Mouse (Mus musculus) embryonic facial prominence, embryonic 14.5 days (tissue): ENCODE data around the gene 6430531B16Rik. TPM values are rescaled to one million over a fixed set of nuclear protein-coding genes. Genes with fewer than 3 reads are reported as not detected.

ENCODE experiments used
- ATAC-seq: fragments of 200-750 bp; cut with Nextera tagmentation; 2 replicates; pipeline ENCODE4 v1.8.0; 2017; ENCODE audit warnings: low read depth, moderate number of reproducible peaks, moderate TSS enrichment
- DNase-seq: peaks from one replicate; pipeline ENCODE4 v3.0.0-alpha.2; 2015; ENCODE audit warnings: low spot score
- H3K27ac ChIP-seq: fragments of 300-500 bp; sonication (generic); replicated peaks from 2 replicates; pipeline ENCODE4 v1.5.1; 2014; ENCODE audit warnings: low read depth, mild to moderate bottlenecking, low read length, moderate library complexity
- H3K27me3 ChIP-seq: fragments of 300-500 bp; sonication (generic); replicated peaks from 2 replicates; pipeline ENCODE4 v1.6.1; 2014; ENCODE audit warnings: low read length; ENCODE audit not compliant: control insufficient read depth, insufficient read depth
- H3K36me3 ChIP-seq: fragments of 300-500 bp; sonication (generic); 2 replicates; pipeline ENCODE4 v1.6.1; 2014; ENCODE audit warnings: low read length, mixed read lengths; ENCODE audit not compliant: control insufficient read depth, insufficient read depth
- H3K4me1 ChIP-seq: fragments of 300-500 bp; sonication (generic); 2 replicates; pipeline ENCODE4 v1.6.1; 2014; ENCODE audit warnings: antibody characterized with exemption, low read length; ENCODE audit not compliant: control insufficient read depth, insufficient read depth
- H3K4me2 ChIP-seq: fragments of 300-500 bp; sonication (generic); 2 replicates; pipeline ENCODE4 v1.6.1; 2014; ENCODE audit warnings: low read depth, mild to moderate bottlenecking, low read length, moderate library complexity, mixed read lengths
- H3K4me3 ChIP-seq: fragments of 300-500 bp; sonication (generic); 2 replicates; pipeline ENCODE4 v1.5.1; 2014; ENCODE audit warnings: low read depth, mild to moderate bottlenecking, low read length
- H3K9ac ChIP-seq: fragments of 300-500 bp; sonication (generic); 2 replicates; pipeline ENCODE4 v1.6.1; 2014; ENCODE audit warnings: low read depth, mild to moderate bottlenecking, low read length, moderate library complexity, mixed read lengths
- H3K9me3 ChIP-seq: fragments of 300-500 bp; sonication (generic); 2 replicates; pipeline ENCODE4 v1.6.1; 2016; ENCODE audit warnings: low read length; ENCODE audit not compliant: control insufficient read depth
- WGBS: fragments of 180-500 bp; shearing (Covaris S2); extraction: QIAGEN DNeasy Blood & Tissue Kit; methylation state at CpG from one replicate; pipeline ENCODE4 v1.1.7; 2014; 5-methylcytosine and 5-hydroxymethylcytosine counted together
- polyA plus RNA-seq: library from polyadenylated mRNA; unstranded; fragments of >200 nt; fragmentation: Nextera tagmentation; extraction: Ambion mirVana; gene quantifications from 2 replicates; pipeline ENCODE4 v1.2.1, GENCODE M21; 2014

Gene 6430531B16Rik
- polyA plus RNA-seq, 1 experiment from 2014 or later: 2.4 TPM

DNA sequence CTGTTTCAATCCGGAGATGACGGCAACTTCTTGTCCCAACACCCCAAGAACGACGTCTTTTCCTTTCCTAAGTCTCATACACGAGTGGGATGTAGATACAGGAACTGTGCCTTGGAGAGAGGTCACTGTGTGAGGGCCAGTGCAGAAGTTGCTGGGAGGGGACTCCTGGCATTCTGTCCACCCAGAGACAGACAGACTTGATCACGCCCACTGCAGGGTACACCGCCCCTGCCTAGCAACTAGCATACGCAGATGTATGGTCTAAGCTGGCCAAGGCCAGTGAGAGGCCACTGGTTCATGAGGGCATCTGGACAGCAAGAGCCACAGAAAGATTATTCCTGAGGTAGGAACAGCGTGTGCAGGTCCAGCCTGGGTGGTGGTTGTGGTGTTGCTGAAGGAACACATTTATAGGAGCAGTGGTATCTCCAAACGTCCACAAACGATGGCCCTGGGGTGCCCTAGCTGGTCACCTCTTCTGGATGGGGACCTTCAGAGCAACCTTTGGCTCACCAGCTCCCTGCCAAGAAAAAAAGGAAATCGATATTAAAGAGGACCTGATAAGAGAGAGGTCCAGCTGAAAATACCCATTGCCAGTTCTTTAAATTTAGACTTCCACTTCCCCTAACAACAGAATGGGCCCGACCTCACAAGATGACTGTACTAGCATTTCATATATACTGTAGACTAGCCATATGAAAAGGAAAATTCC, 610 bp upstream of the 6430531B16Rik start:
- peak overlapping the region; percentile 87 for H3K4me2 ChIP-seq
- 40% methylated on average over 13 of the region's 13 CpGs for WGBS
- ATAC-seq (no peak), DNase-seq (no peak)
- H3K4me3 ChIP-seq: peak overlapping the region; percentile 55
- no peak overlapping the region for H3K27ac ChIP-seq
- H3K9me3 ChIP-seq: no peaks in the 10 kb centered on the region
- no peaks in the 10 kb centered on the region for H3K27me3 ChIP-seq
- H3K9ac ChIP-seq: peak overlapping the region; percentile 71
- H3K36me3 ChIP-seq: no peaks in the 10 kb centered on the region
- peaks cover 10% of the 10 kb centered on the region for H3K4me1 ChIP-seq

DNA sequence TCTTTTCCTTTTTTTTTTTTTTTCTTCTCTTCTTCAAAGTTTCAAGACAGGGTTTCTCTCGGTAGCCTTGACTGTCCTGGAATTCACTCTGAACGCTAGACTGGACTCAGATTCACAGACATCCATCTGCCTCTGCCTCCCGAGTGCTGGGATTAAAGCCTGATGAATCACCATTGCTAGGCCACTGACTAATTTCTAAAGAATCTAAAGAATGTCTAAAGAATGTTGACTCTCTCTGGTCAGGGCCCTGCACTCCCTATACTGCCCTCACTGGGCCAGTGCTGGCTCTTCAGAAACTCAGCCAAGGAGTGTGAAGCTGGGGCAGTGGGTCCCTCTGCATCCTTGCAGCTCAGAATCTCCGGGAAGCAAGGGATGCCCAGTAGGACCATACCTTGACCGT, 3.1 kb downstream of the 6430531B16Rik start:
- WGBS: 46% methylated on average over 5 of the region's 5 CpGs
- Histone ChIP-seq H3K4me3 (no peak overlapping the region), H3K27me3 (no peaks in the 10 kb centered on the region), H3K36me3 (no peaks in the 10 kb centered on the region), H3K9ac (no peak overlapping the region), H3K27ac (no peak overlapping the region), H3K4me2 (no peak overlapping the region), H3K9me3 (no peaks in the 10 kb centered on the region), H3K4me1 (peaks cover 10% of the 10 kb centered on the region)
- no peak for DNase-seq
- ATAC-seq: no peak

- ATAC-seq (no peak), DNase-seq (no peak)
- peaks cover 9% of the 10 kb centered on the region for H3K4me1 ChIP-seq
- no peak overlapping the region for H3K4me3 ChIP-seq
- 86% methylated on average over 10 of the region's 10 CpGs for WGBS
- no peaks in the 10 kb centered on the region for H3K9me3 ChIP-seq
- no peak overlapping the region for H3K9ac ChIP-seq
- H3K27me3 ChIP-seq: no peaks in the 10 kb centered on the region
- no peak overlapping the region for H3K27ac ChIP-seq
- H3K36me3 ChIP-seq: no peaks in the 10 kb centered on the region
- H3K4me2 ChIP-seq: no peak overlapping the region
Observed at GRCm38 (mm10) chr7:139974307-139974706, 4.2 kb downstream of the 6430531B16Rik start.

DNA sequence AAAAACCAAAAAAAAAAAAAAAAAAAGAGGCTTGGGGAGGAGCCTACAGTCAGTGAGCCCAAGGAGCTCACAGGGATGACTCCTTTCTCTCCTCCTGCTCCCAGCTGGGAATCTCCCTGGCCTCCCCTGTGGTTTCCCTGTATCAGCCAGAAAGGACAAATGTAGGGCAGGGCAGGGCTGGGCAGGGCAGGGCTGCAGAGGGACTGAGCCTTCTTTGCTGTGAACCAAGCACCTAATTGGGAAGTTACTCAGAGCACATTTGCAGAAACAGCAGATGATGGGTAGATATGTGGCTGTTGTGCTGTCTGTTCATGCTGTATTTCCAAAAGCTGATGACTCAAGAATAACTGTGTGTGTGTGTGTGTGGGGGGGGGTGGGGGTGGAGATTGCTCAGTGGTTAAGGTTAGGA, 5.6 kb downstream of the 6430531B16Rik start:
- DNase-seq: no peak
- ATAC-seq: no peak
- Histone ChIP-seq H3K27ac (no peak overlapping the region), H3K9me3 (no peaks in the 10 kb centered on the region), H3K36me3 (no peaks in the 10 kb centered on the region), H3K4me3 (no peak overlapping the region), H3K27me3 (no peaks in the 10 kb centered on the region), H3K4me2 (no peak overlapping the region), H3K9ac (no peak overlapping the region), H3K4me1 (peaks cover under 1% of the 10 kb centered on the region; the same call in 1 of the 2 replicates)

DNA sequence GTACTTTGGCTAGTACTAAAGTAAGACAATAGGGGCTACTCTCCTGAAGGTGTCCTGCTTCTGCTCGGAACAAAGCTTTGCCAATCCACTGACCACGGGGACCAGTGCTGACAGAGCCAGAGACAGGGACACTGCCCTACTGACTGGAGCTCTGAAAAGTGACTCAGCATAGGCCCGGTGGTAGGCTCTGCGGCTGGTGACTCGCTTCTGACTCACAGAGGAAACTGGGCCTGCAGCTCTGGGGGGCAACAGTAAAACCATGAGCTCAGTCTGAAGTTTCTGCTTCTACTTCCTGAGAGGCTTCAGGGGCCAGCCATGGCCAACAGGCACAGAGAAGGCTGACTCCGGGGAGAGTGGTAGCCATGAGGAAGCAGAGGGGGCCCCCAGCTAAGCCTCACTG, 7.1 kb downstream of the 6430531B16Rik start:
- Histone ChIP-seq H3K4me1 (no peaks in the 10 kb centered on the region), H3K27ac (no peak overlapping the region), H3K4me2 (no peak overlapping the region), H3K9ac (no peak overlapping the region), H3K4me3 (no peak overlapping the region), H3K36me3 (no peaks in the 10 kb centered on the region), H3K27me3 (no peaks in the 10 kb centered on the region), H3K9me3 (no peaks in the 10 kb centered on the region)
- DNase-seq: no peak
- WGBS: 70% methylated on average over 6 of the region's 6 CpGs
- ATAC-seq: no peak

DNA sequence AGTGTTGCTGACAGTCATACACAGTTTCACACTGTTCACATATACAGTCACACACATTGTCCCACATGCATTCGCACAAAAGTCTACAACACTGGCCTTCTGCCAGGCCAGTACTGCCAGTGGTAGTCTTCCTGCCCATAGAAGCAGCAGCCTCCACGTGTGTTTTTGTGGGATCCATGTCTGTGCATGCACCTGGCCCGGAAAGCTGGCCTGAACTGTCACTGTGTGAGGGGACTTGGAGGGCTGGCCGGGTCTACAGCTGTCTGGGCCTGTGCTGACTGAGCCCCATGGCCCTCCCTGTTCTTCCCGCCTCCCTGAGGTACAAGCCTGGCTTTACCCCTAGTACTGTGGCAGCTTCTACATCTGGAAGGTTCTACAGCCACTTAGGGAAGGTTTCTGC, 7.6 kb downstream of the 6430531B16Rik start:
- Histone ChIP-seq H3K27ac (no peak overlapping the region), H3K36me3 (no peaks in the 10 kb centered on the region), H3K27me3 (no peaks in the 10 kb centered on the region), H3K9me3 (no peaks in the 10 kb centered on the region), H3K4me2 (no peak overlapping the region), H3K9ac (no peak overlapping the region), H3K4me1 (no peaks in the 10 kb centered on the region), H3K4me3 (no peak overlapping the region)
- ATAC-seq: peak; percentile 41; the same call in 1 of the 2 replicates
- DNase-seq: no peak
- WGBS: 67% methylated on average over 5 of the region's 5 CpGs

GRCm38 (mm10) chr7:139970216-139970919, 8.2 kb downstream of the 6430531B16Rik start:
- H3K4me3 ChIP-seq: no peak overlapping the region
- no peaks in the 10 kb centered on the region for H3K9me3 ChIP-seq
- 73% methylated on average over 10 of the region's 10 CpGs for WGBS
- DNase-seq (peak; percentile 54), ATAC-seq (peak; percentile 77)
- H3K4me2 ChIP-seq: no peak overlapping the region
- no peaks in the 10 kb centered on the region for H3K27me3 ChIP-seq
- H3K27ac ChIP-seq: no peak overlapping the region
- H3K4me1 ChIP-seq: no peaks in the 10 kb centered on the region
- no peak overlapping the region for H3K9ac ChIP-seq
- H3K36me3 ChIP-seq: no peaks in the 10 kb centered on the region

DNA sequence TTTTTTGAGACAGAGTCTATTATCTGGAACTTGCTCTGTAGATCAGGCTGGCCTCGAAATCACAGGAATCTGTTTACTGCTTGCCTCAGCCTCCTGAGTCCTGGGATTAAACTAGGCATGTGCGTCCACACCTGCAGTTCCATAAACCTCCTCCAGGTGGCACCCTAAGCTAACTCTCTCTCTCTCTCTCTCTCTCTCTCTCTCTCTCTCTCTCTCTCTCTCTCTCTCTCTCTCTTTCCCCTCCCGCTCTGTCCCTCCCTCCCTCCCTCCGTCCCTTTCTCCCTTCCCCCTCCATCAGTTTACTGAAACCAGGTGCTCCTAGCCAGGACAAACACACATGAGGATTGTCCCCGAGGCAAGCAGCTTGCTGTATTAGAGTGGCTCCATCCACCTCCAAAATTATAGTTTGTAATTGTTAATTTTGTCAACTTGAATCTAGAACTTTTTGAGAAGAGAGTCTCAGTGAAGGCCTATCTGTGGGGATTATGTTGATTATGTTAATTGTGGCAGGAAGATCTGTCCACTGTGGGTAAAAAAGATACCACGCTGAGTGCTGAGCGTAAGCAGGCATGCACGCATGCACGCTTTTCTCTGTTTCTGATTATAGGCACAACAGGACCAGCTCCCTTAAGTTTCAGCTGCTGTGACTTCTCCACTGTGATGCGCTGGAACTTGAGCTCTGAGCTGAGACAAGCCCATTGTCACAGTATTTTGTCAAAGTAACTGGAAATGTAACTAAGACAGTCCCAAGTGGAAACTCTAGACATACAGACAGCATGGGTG, 9.0 kb downstream of the 6430531B16Rik start:
- H3K9me3 ChIP-seq: no peaks in the 10 kb centered on the region
- H3K9ac ChIP-seq: no peak overlapping the region
- H3K27ac ChIP-seq: no peak overlapping the region
- no peaks in the 10 kb centered on the region for H3K27me3 ChIP-seq
- H3K4me2 ChIP-seq: no peak overlapping the region
- 16% methylated on average over 9 of the region's 10 CpGs for WGBS
- ATAC-seq (no peak), DNase-seq (peak; percentile 77)
- no peaks in the 10 kb centered on the region for H3K36me3 ChIP-seq
- H3K4me1 ChIP-seq: no peaks in the 10 kb centered on the region
- no peak overlapping the region for H3K4me3 ChIP-seq
